Mouse (Mus musculus) monocyte, adult 59 days (primary cell): ENCODE data around the gene Gli2. TPM values are rescaled to one million over a fixed set of nuclear protein-coding genes. Genes with fewer than 3 reads are reported as not detected.

Experiments
- total RNA-seq, 2 experiments: library from RNA; stranded (reverse); gene quantifications; one replicate each; pipeline ENCODE4 v1.2.4; 2023

Gene Gli2
- under 1 TPM in 1 of 2 experiments, not detected in 1; 0.10 TPM for total RNA-seq

GRCm38 (mm10) chr1:119053402-119053841 lies at the start of gene Gli2:
Gli2 (minus strand) TSS chr1:119053619.

